Mouse (Mus musculus) neural tube, embryonic 13.5 days (tissue): ENCODE data around the gene Vtn. TPM values are rescaled to one million over a fixed set of nuclear protein-coding genes. Genes with fewer than 3 reads are reported as not detected.
A peak's percentile ranks its signal among the peaks of the same experiment; 100 is the strongest.
"Not testable (repeated sequence)": the region's sequence is repeated elsewhere in the genome, so short reads cannot be mapped to it uniquely, and the experiment has no call there.

ENCODE experiments used
- ATAC-seq: fragments of 200-750 bp; cut with Nextera tagmentation; 2 replicates; pipeline ENCODE4 v1.8.0; 2017; ENCODE audit warnings: low read depth, mild to moderate bottlenecking, moderate TSS enrichment, moderate library complexity
- H3K27ac ChIP-seq: fragments of 300-500 bp; sonication (generic); replicated peaks from 2 replicates; pipeline ENCODE4 v1.5.1; 2015; ENCODE audit warnings: moderate library complexity, mild to moderate bottlenecking, inconsistent platforms
- H3K27me3 ChIP-seq: fragments of 300-500 bp; sonication (generic); 2 replicates; pipeline ENCODE4 v1.6.1; 2015; ENCODE audit warnings: mild to moderate bottlenecking, inconsistent platforms
- H3K36me3 ChIP-seq: fragments of 300-500 bp; sonication (generic); 2 replicates; pipeline ENCODE4 v1.6.1; 2015; ENCODE audit warnings: mild to moderate bottlenecking, inconsistent platforms
- H3K4me1 ChIP-seq: fragments of 300-500 bp; sonication (generic); replicated peaks from 2 replicates; pipeline ENCODE4 v1.6.1; 2015; ENCODE audit warnings: inconsistent platforms
- H3K4me2 ChIP-seq: fragments of 300-500 bp; sonication (generic); 2 replicates; pipeline ENCODE4 v1.6.1; 2015; ENCODE audit warnings: inconsistent platforms, mild to moderate bottlenecking, moderate library complexity
- H3K4me3 ChIP-seq: fragments of 300-500 bp; sonication (generic); 2 replicates; pipeline ENCODE4 v1.5.1; 2015; ENCODE audit warnings: mild to moderate bottlenecking, inconsistent platforms
- H3K9ac ChIP-seq: fragments of 300-500 bp; sonication (generic); 2 replicates; pipeline ENCODE4 v1.6.1; 2015; ENCODE audit warnings: moderate library complexity, mild to moderate bottlenecking, inconsistent platforms
- H3K9me3 ChIP-seq: fragments of 300-500 bp; sonication (generic); 2 replicates; pipeline ENCODE4 v1.6.1; 2016; ENCODE audit warnings: inconsistent platforms
- WGBS: fragments of 180-500 bp; shearing (Covaris S2); methylation state at CpG from one replicate; pipeline ENCODE4 v1.1.7; 2015; 5-methylcytosine and 5-hydroxymethylcytosine counted together
- polyA plus RNA-seq: library from polyadenylated mRNA; unstranded; fragments of >200 nt; fragmentation: Nextera tagmentation; extraction: Ambion mirVana; gene quantifications from 2 replicates; pipeline ENCODE4 v1.2.1, GENCODE M21; 2015

The Vtn gene
- polyA plus RNA-seq, 1 experiment from 2014 or later = 197 TPM

DNA sequence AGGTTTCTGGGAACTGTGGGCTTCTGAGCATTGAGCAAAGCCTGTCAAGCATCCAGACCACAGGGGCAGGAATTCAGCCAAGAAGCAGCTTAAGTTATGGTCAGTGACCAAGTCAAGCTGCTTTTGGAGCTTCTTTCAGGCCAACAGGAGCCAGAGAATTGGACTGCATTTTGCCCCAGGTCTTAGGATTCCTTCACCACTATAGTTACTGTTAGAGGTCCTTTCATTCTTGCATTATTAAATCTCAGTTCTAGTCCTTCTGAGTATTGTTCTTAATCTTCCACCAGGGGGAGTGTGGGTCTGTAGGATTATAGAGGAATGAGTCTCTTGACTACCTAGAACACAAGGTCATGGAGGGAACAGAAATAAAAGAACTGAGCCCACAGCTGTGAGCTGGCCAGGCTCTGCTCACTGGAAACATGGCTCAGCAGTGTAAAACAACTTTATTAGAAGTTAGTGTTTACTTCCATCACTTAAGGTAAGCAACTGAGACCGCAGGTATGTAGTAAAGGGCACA is 23.6 kb downstream of the Vtn start:
- Histone ChIP-seq H3K27ac (peak overlapping the region; percentile 23), H3K4me2 (no peak overlapping the region), H3K36me3 (peaks cover 100% of the 10 kb centered on the region), H3K9ac (no peak overlapping the region), H3K4me1 (peaks cover 4% of the 10 kb centered on the region; the same call in 1 of the 2 replicates), H3K4me3 (no peak overlapping the region), H3K27me3 (no peaks in the 10 kb centered on the region), H3K9me3 (no peaks in the 10 kb centered on the region)
- ATAC-seq = no peak
- WGBS = 86% methylated on average over 1 of the region's 1 CpGs

DNA sequence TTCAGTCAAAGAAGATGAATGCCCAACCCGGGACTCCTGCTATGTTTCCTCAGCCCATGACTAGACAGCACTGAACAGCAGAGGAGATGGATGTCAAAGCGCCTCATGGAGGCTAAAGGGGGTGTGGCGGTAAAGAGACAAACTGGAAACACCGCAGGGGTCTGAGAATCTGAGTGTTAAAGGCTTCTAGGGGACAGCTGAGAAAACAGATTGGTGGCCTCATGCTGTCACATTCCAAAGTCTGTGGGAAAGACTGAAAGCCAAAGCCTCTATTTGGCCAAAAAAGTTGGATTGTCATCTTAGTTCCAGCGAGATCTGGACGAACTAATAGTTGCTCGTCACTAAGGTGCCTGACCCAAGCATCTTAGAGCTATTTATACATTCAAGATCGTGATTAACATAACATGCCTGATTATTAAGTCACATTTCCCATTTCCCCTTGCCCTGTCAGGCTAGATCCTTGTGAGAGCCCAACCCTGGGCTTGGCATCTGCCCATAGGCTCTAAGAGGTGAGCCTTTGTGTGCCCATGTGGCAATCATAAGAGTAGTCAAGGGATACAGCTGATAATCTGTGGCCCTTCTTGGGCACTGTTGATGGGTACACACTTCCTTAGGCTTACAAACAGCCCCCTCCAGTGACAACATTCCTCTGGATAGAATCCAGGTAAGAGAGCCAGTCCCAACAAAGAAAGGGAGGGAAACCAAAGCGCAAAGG is 24.5 kb downstream of the Vtn start:
- peaks cover 4% of the 10 kb centered on the region; the same call in 1 of the 2 replicates for H3K4me1 ChIP-seq
- H3K9me3 ChIP-seq = no peaks in the 10 kb centered on the region
- peak overlapping the region; percentile 33; the same call in 1 of the 2 replicates for H3K27ac ChIP-seq
- H3K4me2 ChIP-seq = no peak overlapping the region
- H3K27me3 ChIP-seq = no peaks in the 10 kb centered on the region
- no peak overlapping the region for H3K4me3 ChIP-seq
- H3K36me3 ChIP-seq = peaks cover 100% of the 10 kb centered on the region
- no peak for ATAC-seq
- no peak overlapping the region for H3K9ac ChIP-seq
- whole genome bisulfite sequencing = 74% methylated on average over 9 of the region's 9 CpGs

DNA sequence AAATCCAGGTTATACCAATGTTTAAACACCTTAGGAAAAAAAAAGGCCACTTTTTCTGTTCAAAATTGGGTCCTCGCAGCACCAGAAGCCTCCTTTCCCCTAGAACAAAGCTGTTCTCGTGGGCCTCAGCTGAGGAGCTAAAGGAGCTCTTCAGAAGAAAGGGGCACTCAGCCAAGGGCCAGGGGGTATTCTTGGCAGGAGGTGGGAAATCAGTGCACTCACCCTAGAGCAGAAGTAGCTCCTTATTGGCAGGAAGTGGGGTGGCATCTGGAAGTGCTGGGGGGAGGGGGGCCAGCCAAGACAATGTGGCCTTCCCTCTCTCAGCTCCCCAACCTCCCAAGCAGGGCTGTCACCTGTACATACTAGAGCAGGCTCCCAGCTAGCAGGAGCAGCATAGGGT is 25.9 kb downstream of the Vtn start:
- no peaks in the 10 kb centered on the region for H3K9me3 ChIP-seq
- no peak overlapping the region for H3K4me3 ChIP-seq
- H3K36me3 ChIP-seq = peaks cover 100% of the 10 kb centered on the region
- H3K4me1 ChIP-seq = peaks cover 4% of the 10 kb centered on the region; the same call in 1 of the 2 replicates
- H3K9ac ChIP-seq = no peak overlapping the region
- no peak for ATAC-seq
- 0 out of 2 replicates have a peak overlapping the region, but pooled peaks have one; percentile 5 for H3K27ac ChIP-seq
- no peak overlapping the region for H3K4me2 ChIP-seq
- no peaks in the 10 kb centered on the region for H3K27me3 ChIP-seq
- 71% methylated on average over 2 of the region's 2 CpGs for WGBS

DNA sequence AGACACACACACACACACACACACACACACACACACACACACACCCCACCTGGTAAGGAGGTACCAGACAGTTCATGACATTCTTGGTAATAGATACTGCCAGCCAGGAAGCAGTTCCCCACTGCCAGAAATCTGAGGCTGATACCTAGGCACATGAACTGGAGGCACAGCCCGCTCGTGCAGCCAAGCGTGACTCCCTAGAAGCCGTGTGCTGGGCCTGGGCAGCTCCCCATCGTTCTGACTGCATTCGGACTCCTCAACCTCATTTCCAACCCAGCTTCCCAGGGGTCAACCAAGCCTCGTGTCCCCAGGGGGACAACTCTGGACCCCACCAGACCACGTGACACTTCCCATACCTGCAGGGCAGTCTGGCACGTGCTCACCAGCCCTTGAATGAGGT is 29.8 kb downstream of the Vtn start:
- H3K36me3 ChIP-seq = peaks cover 67% of the 10 kb centered on the region
- WGBS = 86% methylated on average over 9 of the region's 9 CpGs
- H3K27ac ChIP-seq = no peak overlapping the region

DNA sequence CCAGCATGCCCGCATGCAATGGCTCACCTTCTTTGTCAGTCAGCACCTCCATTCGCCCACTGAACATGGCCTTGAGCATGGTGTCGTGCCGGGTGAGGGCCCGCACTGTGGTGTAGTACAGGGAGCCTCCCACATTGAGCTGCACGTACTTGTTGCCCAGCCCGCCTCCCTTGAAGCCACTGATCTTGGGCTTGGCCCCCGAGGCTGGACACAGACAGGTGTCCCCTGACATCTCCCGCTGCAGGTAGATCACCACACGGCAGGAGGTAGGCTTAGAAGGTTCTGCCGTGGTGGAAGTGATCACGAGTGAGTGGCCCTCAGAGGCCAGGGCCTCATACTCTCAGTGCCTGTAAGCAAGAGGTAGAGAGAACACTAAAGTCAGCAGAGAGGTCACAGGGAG is 31.1 kb downstream of the Vtn start:
- WGBS = 93% methylated on average over 12 of the region's 12 CpGs
- no peak overlapping the region for H3K9ac ChIP-seq

More for the DNA sequence above, 29.8 kb downstream of the Vtn start:
- H3K27me3 ChIP-seq = no peaks in the 10 kb centered on the region
- no peak overlapping the region for H3K9ac ChIP-seq
- ATAC-seq = no peak
- no peak overlapping the region for H3K4me2 ChIP-seq
- no peaks in the 10 kb centered on the region for H3K9me3 ChIP-seq
- H3K4me1 ChIP-seq = peaks cover 9% of the 10 kb centered on the region; the same call in 1 of the 2 replicates
- no peak overlapping the region for H3K4me3 ChIP-seq

DNA sequence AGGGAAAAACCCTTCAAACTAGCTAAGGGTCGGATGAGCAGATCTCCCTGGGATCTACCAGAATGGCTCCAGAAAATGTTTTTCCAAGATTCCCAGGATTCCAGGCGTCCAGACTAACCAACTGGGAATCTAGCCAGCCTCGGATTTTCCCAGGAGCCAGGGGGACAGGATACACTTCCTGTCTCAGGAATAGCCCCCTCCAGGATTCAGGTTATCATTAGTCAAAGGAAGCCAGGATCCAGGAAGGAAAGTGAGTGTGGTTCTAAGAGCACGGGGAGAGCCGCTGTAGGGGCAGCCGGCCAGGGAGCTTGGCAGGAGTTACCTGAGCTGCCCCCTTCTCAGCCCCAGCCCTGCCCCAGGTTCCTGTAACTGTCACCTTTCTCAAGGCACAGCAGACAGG is 32.2 kb downstream of the Vtn start:
- Histone ChIP-seq H3K9ac (no peak overlapping the region), H3K4me3 (no peak overlapping the region), H3K4me1 (peaks cover 19% of the 10 kb centered on the region), H3K27me3 (no peaks in the 10 kb centered on the region), H3K4me2 (no peak overlapping the region), H3K36me3 (peaks cover 43% of the 10 kb centered on the region), H3K9me3 (no peaks in the 10 kb centered on the region), H3K27ac (no peak overlapping the region; the same call in 1 of the 2 replicates)
- ATAC-seq = no peak
- 84% methylated on average over 6 of the region's 6 CpGs for WGBS

More for the DNA sequence above, 31.1 kb downstream of the Vtn start:
- Histone ChIP-seq H3K4me3 (no peak overlapping the region), H3K27ac (no peak overlapping the region), H3K36me3 (peaks cover 54% of the 10 kb centered on the region), H3K4me1 (peaks cover 15% of the 10 kb centered on the region), H3K9me3 (no peaks in the 10 kb centered on the region), H3K4me2 (no peak overlapping the region), H3K27me3 (no peaks in the 10 kb centered on the region)
- ATAC-seq = no peak

DNA sequence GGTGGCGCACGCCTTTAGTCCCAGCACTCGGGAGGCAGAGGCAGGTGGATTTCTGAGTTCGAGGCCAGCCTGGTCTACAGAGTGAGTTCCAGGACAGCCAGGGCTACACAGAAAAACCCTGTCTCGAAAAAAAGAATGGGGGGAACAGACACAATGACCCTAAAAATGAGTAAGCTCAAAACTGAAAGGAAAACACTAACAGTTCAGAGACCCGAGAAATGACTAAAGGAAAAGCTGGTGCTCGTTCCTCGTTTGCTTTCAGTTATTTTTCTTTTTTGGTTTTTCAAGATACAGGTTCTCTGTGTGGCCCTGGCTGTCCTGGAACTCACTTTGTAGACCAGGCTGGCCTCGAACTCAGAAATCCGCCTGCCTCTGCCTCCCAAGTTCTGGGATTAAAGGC is 32.6 kb downstream of the Vtn start:
- peaks cover 19% of the 10 kb centered on the region for H3K4me1 ChIP-seq
- WGBS = 92% methylated on average over 10 of the region's 10 CpGs
- peaks cover 39% of the 10 kb centered on the region for H3K36me3 ChIP-seq
- H3K4me3 ChIP-seq, ATAC-seq, H3K9me3 ChIP-seq, H3K27me3 ChIP-seq, H3K27ac ChIP-seq, H3K4me2 ChIP-seq, H3K9ac ChIP-seq: not testable (repeated sequence)

DNA sequence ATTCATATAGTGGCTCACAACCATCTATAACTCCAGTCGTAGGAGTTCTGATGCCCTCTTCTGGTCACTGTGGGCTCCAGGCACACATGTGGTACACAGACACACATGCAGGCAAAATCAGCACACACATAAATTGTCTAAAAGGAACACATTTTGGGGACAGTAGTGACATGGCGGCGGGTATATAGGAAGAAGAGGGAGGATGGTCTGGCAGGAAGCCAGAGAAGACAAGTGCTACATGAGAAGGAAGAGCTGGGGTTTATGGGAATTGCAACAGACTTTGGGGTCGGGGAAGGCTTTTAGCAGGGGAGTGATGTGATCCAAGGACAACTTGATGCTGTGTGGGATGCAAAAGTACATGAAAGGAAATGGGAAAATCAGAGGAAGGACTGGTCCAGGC is 35.6 kb downstream of the Vtn start:
- no peaks in the 10 kb centered on the region for H3K27me3 ChIP-seq
- peaks cover 34% of the 10 kb centered on the region for H3K4me1 ChIP-seq
- WGBS = 93% methylated on average over 4 of the region's 4 CpGs
- peak overlapping the region; percentile 87 for H3K4me2 ChIP-seq
- H3K9ac ChIP-seq = peak overlapping the region; percentile 87
- peaks cover 19% of the 10 kb centered on the region for H3K36me3 ChIP-seq
- no peaks in the 10 kb centered on the region for H3K9me3 ChIP-seq
- peak overlapping the region; percentile 83 for H3K4me3 ChIP-seq
- no peak for ATAC-seq
- H3K27ac ChIP-seq = no peak overlapping the region

DNA sequence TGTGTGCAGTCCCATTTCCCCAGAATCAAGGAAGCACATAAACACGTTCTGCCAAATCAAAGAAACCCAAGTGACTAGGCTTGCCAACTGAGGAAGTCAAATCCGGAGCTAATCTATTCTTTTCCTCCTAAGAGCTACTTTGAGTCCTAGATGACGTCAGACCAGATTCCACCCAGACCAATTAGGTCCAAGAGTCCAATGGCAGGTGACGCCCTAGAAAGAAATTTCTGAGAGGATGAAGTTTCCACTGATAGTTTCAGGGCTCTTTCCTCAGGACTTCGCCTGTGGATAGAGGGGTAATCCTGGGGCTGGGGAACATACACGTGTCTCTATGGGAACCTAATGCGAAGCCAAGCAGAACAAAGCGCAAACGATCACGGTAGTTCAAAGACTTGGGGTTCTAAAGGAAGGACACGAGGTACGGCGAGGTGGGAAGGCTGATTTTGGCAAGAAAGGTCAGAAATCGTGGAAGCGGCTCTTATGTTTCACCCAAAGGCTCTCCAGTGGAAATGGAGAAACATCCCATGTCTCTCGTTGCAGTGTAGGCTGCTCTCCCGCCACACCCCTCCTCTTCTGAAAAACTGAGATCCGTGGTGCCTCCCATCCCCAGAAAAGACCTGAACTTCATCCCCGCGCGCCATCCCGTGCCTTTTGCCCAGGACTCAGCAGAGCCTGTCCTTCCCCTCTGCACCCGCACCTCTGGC is 36.6 kb downstream of the Vtn start:
- peak overlapping the region; percentile 83 for H3K4me3 ChIP-seq
- H3K9ac ChIP-seq = peak overlapping the region; percentile 87
- H3K27me3 ChIP-seq = no peaks in the 10 kb centered on the region
- peak; percentile 29 for ATAC-seq
- under 1% methylated on average over 23 of the region's 23 CpGs for WGBS
- peak overlapping the region; percentile 87 for H3K4me2 ChIP-seq
- H3K4me1 ChIP-seq = peaks cover 34% of the 10 kb centered on the region
- peak overlapping the region; percentile 93 for H3K27ac ChIP-seq
- H3K36me3 ChIP-seq = peaks cover 21% of the 10 kb centered on the region
- no peaks in the 10 kb centered on the region for H3K9me3 ChIP-seq

DNA sequence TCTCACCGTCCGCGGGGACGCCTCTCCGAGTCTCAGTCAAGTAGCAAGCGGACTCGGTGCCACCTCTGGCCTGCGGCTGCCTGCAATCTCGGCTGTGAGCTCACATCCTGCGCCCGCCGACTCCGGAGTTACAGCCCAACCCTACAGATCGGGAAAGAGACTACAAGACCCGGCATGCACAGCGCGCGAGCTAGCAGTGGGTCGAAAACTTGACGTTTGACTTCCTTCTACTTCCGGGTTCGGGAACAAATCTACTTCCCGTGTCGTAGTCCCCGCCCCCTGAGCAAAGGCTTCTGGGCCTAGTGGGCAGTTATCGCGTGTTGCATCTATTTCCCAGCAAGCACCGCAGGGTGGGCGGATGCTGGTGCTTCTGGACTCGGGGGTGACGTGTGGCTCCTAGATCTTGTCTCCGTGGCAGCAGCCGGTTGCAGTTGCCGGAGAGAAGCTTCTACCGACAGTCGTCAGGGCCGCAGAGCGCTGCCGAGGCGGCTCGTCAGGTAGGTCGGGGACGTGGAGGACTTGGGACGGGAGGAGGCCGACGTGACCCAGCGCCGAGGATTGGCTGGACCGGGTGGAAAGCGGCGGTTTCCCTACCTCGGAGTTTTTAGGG is 37.3 kb downstream of the Vtn start, which contains the start of the genes Tnfaip1 and Ift20:
Tnfaip1 (minus strand) TSS at position 253 of the 610 bp plus-strand sequence.
Ift20 (plus strand) TSS at position 282 of the 610 bp plus-strand sequence.
- under 1% methylated on average over 52 of the region's 52 CpGs for WGBS
- H3K27me3 ChIP-seq = no peaks in the 10 kb centered on the region

DNA sequence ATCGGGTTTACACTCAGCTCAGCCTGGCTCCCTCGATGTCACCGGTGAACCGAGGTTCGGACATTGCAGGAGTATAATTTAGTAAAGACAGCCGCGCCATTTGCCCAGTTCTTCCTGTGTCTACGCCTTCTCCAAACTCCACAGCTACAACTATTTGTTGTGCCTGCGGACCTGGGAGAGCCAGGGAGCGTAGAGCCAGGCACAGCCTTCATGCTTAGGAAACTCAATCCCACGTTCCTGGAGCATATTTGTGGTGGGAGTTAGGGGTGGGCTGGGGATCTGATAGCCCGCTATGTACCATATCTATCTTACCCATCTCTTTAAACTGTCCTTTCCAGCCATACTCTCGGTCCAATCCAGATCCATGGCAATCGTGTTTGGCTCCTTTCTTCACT is 37.8 kb downstream of the Vtn start:
- H3K4me1 ChIP-seq = peaks cover 34% of the 10 kb centered on the region
- peak overlapping the region; percentile 87 for H3K4me2 ChIP-seq
- H3K9ac ChIP-seq = peak overlapping the region; percentile 90
- H3K36me3 ChIP-seq = peaks cover 30% of the 10 kb centered on the region
- H3K27ac ChIP-seq = peak overlapping the region; percentile 90
- no peaks in the 10 kb centered on the region for H3K9me3 ChIP-seq
- H3K27me3 ChIP-seq = no peaks in the 10 kb centered on the region
- 2% methylated on average over 14 of the region's 14 CpGs for WGBS
- ATAC-seq = no peak; the same call in 1 of the 2 replicates
- H3K4me3 ChIP-seq = peak overlapping the region; percentile 83

More for the DNA sequence above, 37.3 kb downstream of the Vtn start, which contains the start of the genes Tnfaip1 and Ift20:
- Histone ChIP-seq H3K9ac (peak within 1 kb of the TSS; percentile 90), H3K36me3 (peaks cover 27% of the 10 kb centered on the region), H3K4me1 (peaks cover 34% of the 10 kb centered on the region), H3K4me3 (peak within 1 kb of the TSS; percentile 83), H3K4me2 (peak within 1 kb of the TSS; percentile 87), H3K9me3 (no peaks in the 10 kb centered on the region), H3K27ac (peak within 1 kb of the TSS; percentile 93)
- ATAC-seq = peak; percentile 98
